Mouse (Mus musculus) naive thymus-derived CD4-positive, alpha-beta T cell, adult 2 months (primary cell): ENCODE measurements around the gene Aldh4a1.

Source experiments
- DNase-seq: peaks from one replicate; pipeline ENCODE4 v3.0.0-alpha.2; 2011; ENCODE audit warnings: low read depth

The Aldh4a1 gene

GRCm38 (mm10) chr4:139623434-139624115 lies 909 bp downstream of the Aldh4a1 start:
- DNase-seq, result no peak

DNA sequence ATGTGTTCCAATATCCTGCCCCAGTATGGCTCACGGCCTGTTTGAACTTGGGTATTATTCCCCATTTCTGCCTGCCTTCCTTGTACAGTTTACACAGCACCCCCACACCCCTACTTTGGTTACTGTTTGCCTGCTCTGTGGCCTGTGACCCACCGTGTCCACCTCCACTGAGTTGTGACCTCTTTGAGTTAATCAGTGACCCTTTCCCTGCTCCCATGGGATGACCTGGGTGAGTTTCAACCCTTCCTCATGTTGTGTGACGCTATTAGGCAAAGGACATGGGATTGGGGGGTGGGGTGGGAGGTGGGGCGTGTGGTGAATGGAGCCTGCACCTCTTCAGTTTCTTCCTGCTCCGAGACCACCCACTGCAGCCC lies 1.4 kb downstream of the Aldh4a1 start:
- DNase-seq, result no peak

GRCm38 (mm10) chr4:139624706-139625105 lies 2.0 kb downstream of the Aldh4a1 start:
- no peak for DNase-seq

- no peak for DNase-seq
Observed at GRCm38 (mm10) chr4:139627361-139627760, 4.7 kb downstream of the Aldh4a1 start.

DNA sequence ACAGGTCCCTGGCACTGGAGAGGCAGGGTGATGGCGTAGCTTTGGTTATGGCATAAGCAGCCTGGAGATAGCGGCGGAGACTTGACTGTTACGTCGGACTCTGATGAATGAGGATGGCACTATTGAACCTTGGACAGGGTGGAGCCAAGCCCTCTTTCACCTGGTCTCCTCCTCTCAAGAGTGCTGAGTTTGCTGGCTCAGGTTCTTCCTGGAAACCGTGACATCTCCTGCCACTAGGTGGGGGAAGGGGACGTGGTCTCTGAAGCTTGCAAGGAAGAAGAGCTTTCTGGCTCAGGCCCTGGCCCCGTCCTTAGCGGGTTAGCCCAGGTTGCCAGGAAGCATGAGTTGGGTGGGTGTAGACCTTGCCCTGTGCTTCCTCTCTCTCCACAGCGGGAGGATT lies 7.5 kb downstream of the Aldh4a1 start:
- no peak for DNase-seq

DNA sequence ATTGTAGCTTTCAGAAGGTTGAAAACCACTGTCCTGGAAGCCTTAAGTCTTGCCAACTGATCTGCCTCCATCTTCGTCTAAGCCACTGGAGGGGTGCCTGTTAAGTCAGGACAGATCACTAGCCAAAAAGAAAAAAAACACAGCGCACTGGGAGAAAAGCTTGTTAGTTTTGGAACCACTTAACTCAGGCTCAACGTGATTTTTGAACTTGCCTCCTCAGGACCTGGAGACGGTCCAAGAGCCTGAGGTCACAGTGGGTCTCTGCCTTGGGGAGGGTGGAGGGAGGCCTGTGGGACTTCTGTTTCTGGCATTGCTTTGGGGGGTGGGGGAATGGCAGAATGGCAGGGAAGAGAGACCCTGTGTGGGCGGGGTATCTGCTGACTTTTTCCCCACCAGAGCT lies 8.5 kb downstream of the Aldh4a1 start:
- no peak for DNase-seq

- DNase-seq, result no peak
Observed at GRCm38 (mm10) chr4:139631569-139632253, 9.0 kb downstream of the Aldh4a1 start.

DNA sequence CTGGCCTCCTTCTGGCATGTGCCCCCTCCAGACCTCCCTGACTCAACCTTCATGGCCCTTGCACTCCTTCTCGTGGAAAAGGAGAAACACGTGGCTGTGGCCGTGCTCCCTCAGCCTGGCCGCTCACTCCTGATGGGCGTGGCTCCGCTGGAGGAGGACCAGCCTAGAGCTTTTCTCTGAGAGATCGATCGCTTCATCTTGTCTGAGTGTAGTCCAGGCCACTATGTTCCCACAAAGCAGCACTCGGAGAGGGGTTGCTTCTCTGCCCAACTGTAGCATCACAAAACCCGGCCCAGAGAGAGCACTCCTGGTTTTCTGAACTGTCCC lies 9.6 kb downstream of the Aldh4a1 start:
- no peak for DNase-seq

DNA sequence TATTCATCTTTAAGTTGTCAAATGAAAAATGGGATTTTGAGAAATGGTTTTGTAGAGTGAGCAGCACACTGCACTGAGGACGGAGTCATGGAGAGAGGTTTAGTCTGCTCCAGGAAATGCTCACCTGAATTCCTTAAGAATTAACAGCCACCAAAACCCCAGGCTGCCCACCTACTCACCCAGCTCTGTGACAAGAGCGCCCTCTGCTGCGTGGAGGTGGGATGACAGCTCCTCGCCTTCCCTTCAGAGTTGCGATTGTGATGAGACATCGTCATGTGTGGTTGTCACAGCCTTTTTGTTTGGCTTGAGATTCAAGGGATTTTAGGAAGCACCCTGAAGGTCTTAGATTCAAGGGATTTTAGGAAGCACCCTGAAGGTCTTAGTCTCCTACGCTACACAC lies 13.7 kb downstream of the Aldh4a1 start:
- peak; percentile 82 for DNase-seq

DNA sequence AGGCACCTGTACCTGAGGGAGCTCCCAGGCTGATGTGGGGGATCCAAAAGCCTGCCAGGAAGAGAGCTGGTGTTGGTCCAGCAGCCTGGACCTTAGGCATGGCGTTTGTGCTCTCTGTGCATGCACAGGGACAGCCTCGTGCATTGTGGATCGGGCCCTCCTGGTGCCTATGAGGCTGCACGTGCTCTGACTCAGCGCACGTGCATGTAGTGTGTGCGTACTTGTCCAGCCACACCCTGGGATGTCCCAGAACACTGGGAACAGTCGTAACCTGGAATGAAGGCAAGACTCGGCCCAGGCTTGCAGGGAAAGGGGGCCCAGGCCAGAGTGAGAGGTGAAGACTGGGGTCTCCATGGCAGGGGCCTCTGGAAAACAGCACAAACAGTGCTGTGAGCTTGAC lies 15.2 kb downstream of the Aldh4a1 start:
- DNase-seq, result no peak

- DNase-seq, result no peak
Observed at GRCm38 (mm10) chr4:139638356-139638755, 15.7 kb downstream of the Aldh4a1 start.

DNA sequence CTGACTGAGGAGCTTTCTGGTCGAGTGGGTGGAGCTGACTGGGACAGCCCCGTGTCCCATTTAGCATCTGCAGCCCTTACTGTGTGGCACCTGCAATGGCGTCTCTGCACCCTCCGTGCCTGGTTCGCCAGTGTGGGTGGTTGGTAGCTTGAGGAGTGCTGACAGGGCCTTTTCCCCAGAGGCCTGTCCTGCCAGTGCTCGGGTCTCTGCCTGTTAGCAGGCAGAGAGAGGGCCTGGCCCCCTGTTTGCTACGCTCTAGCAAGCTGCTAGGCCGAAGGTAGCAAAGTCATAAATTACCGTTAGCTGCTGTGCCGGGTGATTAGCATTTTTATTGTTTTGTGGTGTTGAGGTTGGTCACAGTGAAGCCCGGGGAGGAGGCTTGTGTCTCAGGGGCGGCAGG lies 17.1 kb downstream of the Aldh4a1 start:
- DNase-seq, result no peak

- DNase-seq, result no peak
Observed at GRCm38 (mm10) chr4:139640333-139640732, 17.7 kb downstream of the Aldh4a1 start.

DNA sequence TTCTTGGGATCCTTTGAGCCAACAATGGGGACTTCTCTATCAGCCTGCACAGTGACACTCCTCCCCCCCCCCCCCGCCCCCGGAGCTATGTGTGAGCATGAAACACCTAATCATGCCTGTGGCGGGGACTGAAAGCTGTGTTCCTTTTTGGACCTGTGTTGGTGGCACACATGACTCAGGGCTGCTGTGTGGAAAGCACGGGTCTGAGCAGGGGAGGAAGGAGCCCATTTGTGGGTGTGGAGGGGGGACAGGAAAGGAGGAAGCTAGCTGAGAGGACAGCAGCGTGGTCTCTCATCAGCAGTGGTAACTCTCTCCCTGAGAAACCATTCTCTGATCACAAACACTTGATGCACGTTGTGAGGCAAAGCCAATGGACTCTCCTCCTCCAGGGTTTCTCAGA lies 18.1 kb downstream of the Aldh4a1 start:
- no peak for DNase-seq

DNA sequence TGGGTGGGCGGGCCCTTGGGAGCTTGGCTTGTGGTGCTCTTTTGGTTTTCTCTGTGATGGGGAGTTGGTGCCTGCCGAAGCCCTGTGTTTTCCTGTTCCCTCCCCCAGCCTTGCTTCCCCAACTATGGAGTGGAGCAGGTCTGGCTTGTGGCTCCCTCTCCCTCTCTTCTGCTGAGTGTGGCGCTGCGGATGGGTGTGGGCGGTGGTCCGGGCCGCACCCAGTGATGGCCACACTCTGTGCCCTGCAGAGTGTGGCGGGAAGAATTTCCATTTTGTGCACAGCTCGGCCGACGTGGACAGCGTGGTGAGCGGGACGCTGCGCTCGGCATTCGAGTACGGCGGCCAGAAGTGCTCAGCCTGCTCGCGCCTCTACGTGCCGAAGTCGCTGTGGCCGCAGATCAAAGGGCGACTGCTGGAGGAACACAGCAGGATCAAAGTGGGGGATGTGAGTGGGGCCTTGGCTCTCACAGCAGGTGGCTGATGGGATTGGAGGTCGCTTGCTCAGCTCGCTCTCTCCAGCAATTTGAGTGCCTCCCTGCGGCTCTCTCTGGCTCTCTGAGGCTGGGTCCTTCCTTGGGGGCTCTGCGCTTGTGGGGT lies 19.3 kb downstream of the Aldh4a1 start:
- DNase-seq, result peak; percentile 41

GRCm38 (mm10) chr4:139643972-139644371 lies 21.3 kb downstream of the Aldh4a1 start:
- DNase-seq, result peak; percentile 81

DNA sequence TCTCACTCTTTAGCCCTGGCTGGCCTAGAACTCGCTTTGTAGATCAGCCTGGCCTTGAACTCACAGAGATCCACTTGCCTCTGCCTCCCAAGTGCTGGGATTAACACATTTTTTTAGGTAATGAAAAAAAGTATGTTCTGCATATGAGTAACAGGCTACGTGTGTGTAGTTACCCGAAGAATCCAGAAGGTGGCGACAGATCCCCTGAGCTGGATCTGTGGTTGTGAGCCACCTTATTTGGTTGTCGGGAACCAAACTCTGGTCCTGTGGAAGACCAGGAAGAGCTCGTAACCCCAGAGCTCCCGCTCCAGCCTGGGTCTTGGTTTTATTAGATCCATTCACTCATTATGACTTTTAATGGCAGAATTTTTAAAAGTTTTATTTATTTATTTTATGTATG lies 24.2 kb downstream of the Aldh4a1 start:
- no peak for DNase-seq

GRCm38 (mm10) chr4:139650086-139650743 lies 27.5 kb downstream of the Aldh4a1 start:
- no peak for DNase-seq

DNA sequence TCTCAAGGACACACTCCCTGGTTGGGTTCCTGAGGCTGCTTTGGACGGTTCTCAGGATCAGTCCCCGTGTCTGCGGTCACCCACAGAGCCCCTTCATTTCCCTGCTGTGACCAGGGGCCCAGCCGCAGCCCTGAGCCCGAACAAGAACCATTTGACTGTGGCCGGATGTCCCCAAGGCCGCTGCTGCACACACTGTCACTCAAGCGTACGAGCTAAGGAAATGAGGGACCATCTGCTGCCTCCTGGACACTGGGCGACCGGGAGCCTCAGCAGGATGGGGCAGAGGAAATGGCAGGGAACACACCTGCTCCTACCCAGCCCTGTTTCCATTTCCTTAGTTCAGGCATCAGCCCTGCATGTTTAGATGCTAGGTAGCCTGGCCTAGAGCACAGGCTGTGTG lies 28.2 kb downstream of the Aldh4a1 start:
- DNase-seq, result no peak

DNA sequence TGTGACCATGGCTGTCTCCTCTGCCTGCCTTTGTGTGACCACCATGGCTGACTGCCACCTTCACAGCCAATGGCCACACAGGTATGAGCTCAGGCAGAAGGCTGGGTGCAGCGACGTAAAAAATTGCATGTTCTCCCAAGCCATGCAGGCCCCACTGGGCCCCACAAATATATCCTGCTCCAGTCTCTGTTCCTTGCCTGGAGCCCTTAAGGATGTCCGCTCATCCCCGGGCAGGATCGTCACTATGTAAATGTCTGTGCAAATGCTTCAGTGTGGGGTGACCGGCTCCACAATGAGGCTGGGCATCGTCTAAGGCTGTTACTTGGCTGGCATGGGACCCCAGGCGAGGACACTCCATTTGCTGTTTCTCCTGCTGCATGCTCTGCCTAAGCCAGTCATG lies 30.6 kb downstream of the Aldh4a1 start, which contains the start of gene Tas1r2:
Gene Tas1r2 (plus strand): TSS at position 301 of the 400 bp plus-strand sequence.
- DNase-seq, result no peak

DNA sequence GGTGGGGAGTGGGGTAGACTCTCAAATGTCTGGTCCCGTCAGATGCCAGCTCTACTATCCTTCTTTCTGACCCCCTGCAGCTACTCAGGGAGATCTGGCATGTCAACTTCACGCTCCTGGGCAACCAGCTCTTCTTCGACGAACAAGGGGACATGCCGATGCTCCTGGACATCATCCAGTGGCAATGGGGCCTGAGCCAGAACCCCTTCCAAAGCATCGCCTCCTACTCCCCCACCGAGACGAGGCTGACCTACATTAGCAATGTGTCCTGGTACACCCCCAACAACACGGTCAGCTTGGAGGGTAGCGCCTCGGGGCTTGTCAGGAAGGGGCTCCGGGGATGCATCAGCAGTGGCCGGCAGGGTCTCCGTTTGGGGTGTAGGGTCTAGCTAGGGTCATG lies 39.2 kb downstream of the Aldh4a1 start:
- no peak for DNase-seq

GRCm38 (mm10) chr4:139667632-139668031 lies 45.0 kb downstream of the Aldh4a1 start:
- no peak for DNase-seq

DNA sequence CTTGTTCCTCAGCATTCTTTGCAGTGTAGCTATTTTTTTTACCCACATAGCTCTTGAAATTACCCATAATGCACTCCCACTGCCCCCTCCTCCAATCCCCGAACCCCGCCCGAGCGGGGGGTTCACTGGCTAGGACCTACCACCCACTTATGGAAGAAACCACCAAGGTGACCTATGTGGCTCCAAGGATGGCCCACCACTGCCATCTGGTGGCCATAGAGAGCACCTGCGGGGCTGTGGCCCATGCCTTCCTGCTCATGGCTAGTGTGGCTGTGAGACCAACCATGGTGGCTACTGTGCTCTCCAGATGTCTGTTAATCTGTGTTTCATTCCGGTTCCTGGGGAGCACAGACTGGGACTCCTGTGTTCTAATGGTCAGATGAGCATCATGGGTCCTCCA lies 47.2 kb downstream of the Aldh4a1 start:
- peak; percentile 76 for DNase-seq
